Mouse (Mus musculus): Measurements from ENCODE around the gene Prr36. TPM values are rescaled to one million over a fixed set of nuclear protein-coding genes. Genes with fewer than 3 reads are reported as not detected.
"Not testable (repeated sequence)": the region's sequence is repeated elsewhere in the genome, so short reads cannot be mapped to it uniquely, and the experiment has no call there.

The Prr36 gene
- polyA plus RNA-seq, 1 experiment from 2014 or later, result 0.12 TPM

- no peak overlapping the region for H3K27ac ChIP-seq (ENCODE audit: low read depth)
- peaks cover 36% of the 10 kb centered on the region for H3K36me3 ChIP-seq (replicated peaks; ENCODE audit: insufficient read depth, low read length)
- H3K4me2 ChIP-seq (ENCODE audit: low read depth, low read length), result peak overlapping the region; percentile 100
- H3K9ac ChIP-seq (replicated peaks), result peak overlapping the region; percentile 62
- H3K4me1 ChIP-seq (ENCODE audit: insufficient read depth), result peaks cover 22% of the 10 kb centered on the region
- WGBS (ENCODE audit: insufficient replicate concordance), result 1% methylated on average over 24 of the region's 32 CpGs
- H3K9me3 ChIP-seq (ENCODE audit: low read length), result no peaks in the 10 kb centered on the region
- DNase-seq, result no peak
- TF ChIP-seq EP300 (IDR thresholded peaks at IDR 0.05; ENCODE audit: low read depth) (no peak), CTCF (IDR thresholded peaks at IDR 0.05; ENCODE audit: low read depth) (no peak)
- H3K4me3 ChIP-seq (ENCODE audit: low read depth, low read length), result peak overlapping the region; percentile 61
- H3K27me3 ChIP-seq (ENCODE audit: insufficient read depth, low read length), result no peaks in the 10 kb centered on the region
- ATAC-seq, result peak; percentile 66
These were observed 41.4 kb upstream of the Prr36 start for GRCm38 (mm10) chr8:4258678-4259077.

GRCm38 (mm10) chr8:4258233-4258632, 41.0 kb upstream of the Prr36 start:
- H3K36me3 ChIP-seq (replicated peaks; ENCODE audit: insufficient read depth, low read length), result peaks cover 33% of the 10 kb centered on the region

GRCm38 (mm10) chr8:4257350-4257749, 40.1 kb upstream of the Prr36 start:
- no peak for ATAC-seq
- H3K27ac ChIP-seq (ENCODE audit: low read depth), result no peak overlapping the region
- no peak for DNase-seq
- H3K9me3 ChIP-seq (ENCODE audit: low read length), result no peaks in the 10 kb centered on the region
- no peaks in the 10 kb centered on the region for H3K27me3 ChIP-seq (ENCODE audit: insufficient read depth, low read length)
- H3K4me1 ChIP-seq (ENCODE audit: insufficient read depth), result peaks cover 27% of the 10 kb centered on the region
- H3K9ac ChIP-seq (replicated peaks), result no peak overlapping the region
- H3K4me3 ChIP-seq (ENCODE audit: low read depth, low read length), result no peak overlapping the region
- 83% methylated on average over 4 of the region's 4 CpGs for WGBS (ENCODE audit: insufficient replicate concordance)
- H3K36me3 ChIP-seq (replicated peaks; ENCODE audit: insufficient read depth, low read length), result peaks cover 30% of the 10 kb centered on the region
- TF ChIP-seq EP300 (IDR thresholded peaks at IDR 0.05; ENCODE audit: low read depth) (no peak), CTCF (IDR thresholded peaks at IDR 0.05; ENCODE audit: low read depth) (no peak)
- no peak overlapping the region for H3K4me2 ChIP-seq (ENCODE audit: low read depth, low read length)

More at GRCm38 (mm10) chr8:4258233-4258632, 41.0 kb upstream of the Prr36 start:
- Histone ChIP-seq H3K4me1 (ENCODE audit: insufficient read depth) (peaks cover 23% of the 10 kb centered on the region), H3K4me3 (ENCODE audit: low read depth, low read length) (peak overlapping the region; percentile 61), H3K4me2 (ENCODE audit: low read depth, low read length) (peak overlapping the region; percentile 100), H3K27me3 (ENCODE audit: insufficient read depth, low read length) (no peaks in the 10 kb centered on the region), H3K27ac (ENCODE audit: low read depth) (no peak overlapping the region), H3K9me3 (ENCODE audit: low read length) (no peaks in the 10 kb centered on the region), H3K9ac (replicated peaks) (peak overlapping the region; percentile 62)
- WGBS (ENCODE audit: insufficient replicate concordance), result 7% methylated on average over 34 of the region's 35 CpGs
- peak; percentile 85 for DNase-seq
- peak; percentile 57 for ATAC-seq
- TF ChIP-seq CTCF (IDR thresholded peaks at IDR 0.05; ENCODE audit: low read depth) (peak; percentile 94), EP300 (IDR thresholded peaks at IDR 0.05; ENCODE audit: low read depth) (no peak)

GRCm38 (mm10) chr8:4256911-4257310, 39.7 kb upstream of the Prr36 start:
- Histone ChIP-seq H3K4me2 (ENCODE audit: low read depth, low read length) (no peak overlapping the region), H3K9me3 (ENCODE audit: low read length) (no peaks in the 10 kb centered on the region), H3K9ac (replicated peaks) (no peak overlapping the region), H3K36me3 (replicated peaks; ENCODE audit: insufficient read depth, low read length) (peaks cover 26% of the 10 kb centered on the region), H3K4me3 (ENCODE audit: low read depth, low read length) (no peak overlapping the region), H3K4me1 (ENCODE audit: insufficient read depth) (peaks cover 29% of the 10 kb centered on the region), H3K27ac (ENCODE audit: low read depth) (no peak overlapping the region), H3K27me3 (ENCODE audit: insufficient read depth, low read length) (no peaks in the 10 kb centered on the region)
- no peak for DNase-seq
- 78% methylated on average over 4 of the region's 4 CpGs for WGBS (ENCODE audit: insufficient replicate concordance)
- no peak for ATAC-seq
- TF ChIP-seq CTCF (IDR thresholded peaks at IDR 0.05; ENCODE audit: low read depth), result no peak
- TF ChIP-seq EP300 (IDR thresholded peaks at IDR 0.05; ENCODE audit: low read depth), result no peak

- not testable (repeated sequence) for H3K4me3 ChIP-seq (ENCODE audit: low read depth, low read length); ATAC-seq; H3K27ac ChIP-seq (ENCODE audit: low read depth); H3K9me3 ChIP-seq (ENCODE audit: low read length); H3K9ac ChIP-seq (replicated peaks); DNase-seq; H3K4me2 ChIP-seq (ENCODE audit: low read depth, low read length); H3K27me3 ChIP-seq (ENCODE audit: insufficient read depth, low read length)
- Histone ChIP-seq H3K4me1 (ENCODE audit: insufficient read depth) (peaks cover 29% of the 10 kb centered on the region), H3K36me3 (replicated peaks; ENCODE audit: insufficient read depth, low read length) (peaks cover 13% of the 10 kb centered on the region)
- WGBS (ENCODE audit: insufficient replicate concordance), result 77% methylated on average over 7 of the region's 7 CpGs
These were observed 38.2 kb upstream of the Prr36 start for GRCm38 (mm10) chr8:4255471-4255870.

- no peak overlapping the region for H3K9ac ChIP-seq (replicated peaks)
- peak; percentile 43 for DNase-seq
These were observed 36.7 kb upstream of the Prr36 start for GRCm38 (mm10) chr8:4254001-4254400.

More at GRCm38 (mm10) chr8:4254001-4254400, 36.7 kb upstream of the Prr36 start:
- WGBS (ENCODE audit: insufficient replicate concordance), result 63% methylated on average over 6 of the region's 6 CpGs
- Histone ChIP-seq H3K36me3 (replicated peaks; ENCODE audit: insufficient read depth, low read length) (peaks cover 7% of the 10 kb centered on the region), H3K4me3 (ENCODE audit: low read depth, low read length) (peak overlapping the region; percentile 93), H3K9me3 (ENCODE audit: low read length) (no peaks in the 10 kb centered on the region), H3K4me1 (ENCODE audit: insufficient read depth) (peaks cover 24% of the 10 kb centered on the region), H3K4me2 (ENCODE audit: low read depth, low read length) (peak overlapping the region; percentile 85), H3K27me3 (ENCODE audit: insufficient read depth, low read length) (no peaks in the 10 kb centered on the region), H3K27ac (ENCODE audit: low read depth) (no peak overlapping the region)
- no peak for ATAC-seq
- TF ChIP-seq EP300 (IDR thresholded peaks at IDR 0.05; ENCODE audit: low read depth) (no peak), CTCF (IDR thresholded peaks at IDR 0.05; ENCODE audit: low read depth) (peak; percentile 53)
